Comparison of ENCODE assay signal across 17 mouse cellular contexts in genomic region chr13:102333667-102334066, GRCm38 (mm10).
DNase-seq lines count a peak whose midpoint lies in the region; ATAC-seq and TF ChIP-seq lines count a peak whose summit lies in the region.
"Had no signal": no experiment of that assay in that cellular context is flagged by ENCODE, and none has a peak within 500 bp of the region (broad histone marks: within the 10 kb centered on the region; RNA-seq: fewer than 3 reads in every experiment).

No protein-coding gene starts in this region.

- H3K36me3 ChIP-seq in heart, embryonic 12.5 days: no peaks in the 10 kb centered on the region
- no peaks in the 10 kb centered on the region for H3K36me3 ChIP-seq in heart, embryonic 11.5 days (ENCODE audit: control insufficient read depth, insufficient read depth, low read length)
- H3K36me3 ChIP-seq in hindbrain, embryonic 13.5 days: no peaks in the 10 kb centered on the region
- H3K36me3 ChIP-seq in hindbrain, embryonic 14.5 days (replicated peaks; ENCODE audit: control insufficient read depth, insufficient read depth): no peaks in the 10 kb centered on the region
- no peaks in the 10 kb centered on the region for H3K36me3 ChIP-seq in neural tube, embryonic 12.5 days
- H3K36me3 ChIP-seq: limb, embryonic 12.5 days; liver, embryonic 15.5 days had no signal

- H3K9me3 ChIP-seq in heart, embryonic 12.5 days (replicated peaks): no peaks in the 10 kb centered on the region
- H3K9me3 ChIP-seq in heart, embryonic 11.5 days (replicated peaks; ENCODE audit: control insufficient read depth, low read length): no peaks in the 10 kb centered on the region
- peaks cover 4% of the 10 kb centered on the region; the same call in 1 of the 2 replicates for H3K9me3 ChIP-seq in hindbrain, embryonic 13.5 days
- peaks cover 6% of the 10 kb centered on the region; the same call in 1 of the 2 replicates for H3K9me3 ChIP-seq in hindbrain, embryonic 14.5 days (ENCODE audit: control insufficient read depth, low read length)
- H3K9me3 ChIP-seq in neural tube, embryonic 12.5 days: no peaks in the 10 kb centered on the region
- H3K9me3 ChIP-seq: limb, embryonic 12.5 days; liver, embryonic 15.5 days had no signal

- H3K27ac ChIP-seq in cerebellum, adult 2 months (ENCODE audit: insufficient read depth, low read length): no peak overlapping the region
- peak overlapping the region; percentile 59 for H3K27ac ChIP-seq in heart, embryonic 12.5 days (ENCODE audit: poor library complexity, severe bottlenecking)
- no peak overlapping the region for H3K27ac ChIP-seq in heart, embryonic 11.5 days (ENCODE audit: low read depth, low read length)
- no peak overlapping the region for H3K27ac ChIP-seq in hindbrain, embryonic 13.5 days
- no peak overlapping the region for H3K27ac ChIP-seq in hindbrain, embryonic 14.5 days
- H3K27ac ChIP-seq in neural tube, embryonic 12.5 days: no peak overlapping the region
- H3K27ac ChIP-seq: kidney, postnatal 0 days; limb, embryonic 12.5 days; liver, embryonic 15.5 days; macrophage had no signal

- no peak for TF ChIP-seq POLR2A in cerebellum, adult 2 months (IDR thresholded peaks at IDR 0.05; ENCODE audit: borderline replicate concordance, insufficient read depth, low read length)

- H3K4me3 ChIP-seq in cerebellum, adult 2 months (replicated peaks; ENCODE audit: insufficient read depth, low read depth, low read length): peak overlapping the region; percentile 28
- H3K4me3 ChIP-seq in heart, embryonic 12.5 days: no peak overlapping the region
- H3K4me3 ChIP-seq in heart, embryonic 11.5 days (ENCODE audit: low read depth, low read length): no peak overlapping the region
- no peak overlapping the region for H3K4me3 ChIP-seq in hindbrain, embryonic 13.5 days
- H3K4me3 ChIP-seq in hindbrain, embryonic 14.5 days (replicated peaks; ENCODE audit: low read length): no peak overlapping the region
- no peak overlapping the region for H3K4me3 ChIP-seq in neural tube, embryonic 12.5 days
- H3K4me3 ChIP-seq: limb, embryonic 12.5 days; liver, embryonic 15.5 days had no signal

- DNase-seq in cerebellum, adult 2 months: peak; percentile 3 to 10
- DNase-seq in cerebellum, adult 8-10 months: no peak
- DNase-seq in hindbrain, embryonic 14.5 days (ENCODE audit: low spot score): no peak
- no peak for DNase-seq in liver
- DNase-seq: kidney, adult 11 months; thymus, adult 2 months had no signal

- no peaks in the 10 kb centered on the region for H3K4me1 ChIP-seq in cerebellum, adult 2 months (ENCODE audit: control insufficient read depth, insufficient read depth, low read length)
- 0 out of 2 replicates have a peak, but pooled peaks cover 4% of the 10 kb centered on the region for H3K4me1 ChIP-seq in heart, embryonic 12.5 days (replicated peaks)
- H3K4me1 ChIP-seq in heart, embryonic 11.5 days (ENCODE audit: control insufficient read depth, insufficient read depth, low read length): no peaks in the 10 kb centered on the region; the same call in 1 of the 2 replicates
- H3K4me1 ChIP-seq in hindbrain, embryonic 13.5 days (replicated peaks): peaks cover 11% of the 10 kb centered on the region
- H3K4me1 ChIP-seq in hindbrain, embryonic 14.5 days (replicated peaks; ENCODE audit: control insufficient read depth, insufficient read depth, low read length): no peaks in the 10 kb centered on the region
- peaks cover 9% of the 10 kb centered on the region; the same call in 1 of the 2 replicates for H3K4me1 ChIP-seq in neural tube, embryonic 12.5 days
- H3K4me1 ChIP-seq: liver, embryonic 15.5 days had no signal

- ATAC-seq in heart, embryonic 12.5 days (ENCODE audit: insufficient number of reproducible peaks, low FRiP score): no peak
- no peak for ATAC-seq in heart, embryonic 11.5 days (replicated peaks; ENCODE audit: insufficient number of reproducible peaks, low FRiP score, low TSS enrichment)
- no peak for ATAC-seq in hindbrain, embryonic 13.5 days (ENCODE audit: low FRiP score)
- no peak; the same call in 1 of the 2 replicates for ATAC-seq in hindbrain, embryonic 14.5 days (ENCODE audit: low FRiP score)
- peak; percentile 68 for ATAC-seq in neural tube, embryonic 12.5 days (ENCODE audit: low FRiP score, low read depth)
- ATAC-seq: forebrain, postnatal 0 days; Patski had no signal

- no peak overlapping the region for H3K9ac ChIP-seq in heart, embryonic 12.5 days
- no peak overlapping the region for H3K9ac ChIP-seq in heart, embryonic 11.5 days (ENCODE audit: low read depth, low read length)
- H3K9ac ChIP-seq in hindbrain, embryonic 13.5 days: no peak overlapping the region
- no peak overlapping the region for H3K9ac ChIP-seq in hindbrain, embryonic 14.5 days
- H3K9ac ChIP-seq in neural tube, embryonic 12.5 days: no peak overlapping the region
- H3K9ac ChIP-seq: forebrain, postnatal 0 days; limb, embryonic 12.5 days; liver, embryonic 15.5 days had no signal

- no peak overlapping the region for H3K4me2 ChIP-seq in heart, embryonic 12.5 days
- H3K4me2 ChIP-seq in heart, embryonic 11.5 days: no peak overlapping the region
- 0 out of 2 replicates have a peak overlapping the region, but pooled peaks have one; percentile 33 for H3K4me2 ChIP-seq in hindbrain, embryonic 13.5 days
- no peak overlapping the region for H3K4me2 ChIP-seq in hindbrain, embryonic 14.5 days (replicated peaks)
- H3K4me2 ChIP-seq in neural tube, embryonic 12.5 days (replicated peaks): no peak overlapping the region
- H3K4me2 ChIP-seq: limb, embryonic 12.5 days; liver, embryonic 15.5 days; midbrain, embryonic 11.5 days had no signal

- H3K27me3 ChIP-seq in cerebellum, adult 2 months (ENCODE audit: control insufficient read depth, insufficient read depth, low read length): no peaks in the 10 kb centered on the region
- H3K27me3 ChIP-seq in heart, embryonic 12.5 days (replicated peaks): no peaks in the 10 kb centered on the region
- no peaks in the 10 kb centered on the region for H3K27me3 ChIP-seq in heart, embryonic 11.5 days (ENCODE audit: control insufficient read depth, insufficient read depth, low read length)
- 0 out of 2 replicates have a peak, but pooled peaks cover 5% of the 10 kb centered on the region for H3K27me3 ChIP-seq in hindbrain, embryonic 13.5 days
- no peaks in the 10 kb centered on the region for H3K27me3 ChIP-seq in hindbrain, embryonic 14.5 days (ENCODE audit: control insufficient read depth, insufficient read depth, low read length)
- no peaks in the 10 kb centered on the region for H3K27me3 ChIP-seq in neural tube, embryonic 12.5 days (replicated peaks)
- H3K27me3 ChIP-seq: limb, embryonic 12.5 days; liver, embryonic 15.5 days; Patski had no signal

- TF ChIP-seq CTCF in cerebellum, adult 2 months (IDR thresholded peaks at IDR 0.05; ENCODE audit: borderline replicate concordance, insufficient read depth, low read depth, low read length): no peak

- WGBS in cerebellum, adult 2 months: 54% methylated on average over 1 of the region's 1 CpGs
- 78% methylated on average over 1 of the region's 1 CpGs for WGBS in heart, embryonic 12.5 days
- WGBS in heart, embryonic 11.5 days (ENCODE audit: insufficient replicate concordance): 71% methylated on average over 1 of the region's 1 CpGs
- WGBS in hindbrain, embryonic 13.5 days: 38% methylated on average over 1 of the region's 1 CpGs
- WGBS in hindbrain, embryonic 14.5 days: 57% methylated on average over 1 of the region's 1 CpGs
- WGBS in neural tube, embryonic 12.5 days: 23% methylated on average over 1 of the region's 1 CpGs

Comparison
In these comparisons a context has a peak if more than half of its experiments do, and no peak if none do; other contexts are left out.
1. DNase-seq: peak in cerebellum, adult 2 months (2 of 2); none in cerebellum, adult 8-10 months (single experiment), hindbrain, embryonic 14.5 days (single experiment) and liver (single experiment).